In the genomic region with DNA sequence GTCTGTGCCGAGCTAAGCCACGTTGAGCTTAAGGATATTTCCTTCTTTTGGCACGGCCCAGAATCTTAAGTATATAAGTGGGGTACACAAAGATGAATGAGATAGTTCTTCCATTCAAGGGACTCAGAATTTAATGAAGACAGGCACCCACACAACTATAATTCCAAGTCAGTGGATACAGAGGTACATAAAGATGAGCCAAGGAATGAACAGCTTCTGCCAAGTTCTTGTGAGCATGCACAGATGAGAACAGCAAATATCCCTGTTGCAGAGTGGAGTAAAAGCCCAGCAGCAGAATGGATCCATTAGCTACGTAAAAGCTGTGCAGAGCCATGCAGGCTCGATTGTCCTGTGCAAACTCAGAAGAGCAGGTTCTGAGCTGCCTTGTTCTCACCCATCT, we compare ENCODE assay signal across 22 mouse cellular contexts.
"Had no signal": no experiment of that assay in that cellular context is flagged by ENCODE, and none has a peak within 500 bp of the region (broad histone marks: within the 10 kb centered on the region; RNA-seq: fewer than 3 reads in every experiment).

No protein-coding gene starts in this region.

- ATAC-seq: hindbrain, embryonic 16.5 days; hindbrain, postnatal 0 days; inflammation-experienced regulatory T-cells, adult 6 months; intestine, embryonic 15.5 days; intestine, embryonic 16.5 days; intestine, postnatal 0 days had no signal

- DNase-seq: heart, postnatal 10 days; heart, postnatal 14 days; heart, postnatal 36 days; heart, postnatal 4 days; kidney, adult 11 months; kidney, adult 18-20 months; kidney, adult 2 months; kidney, adult 8-10 months; kidney, adult 9 months; kidney, postnatal 10 days; kidney, postnatal 14 days; kidney, postnatal 25 days; kidney, postnatal 36 days; kidney, postnatal 4 days; layer of hippocampus, adult 9-11 months; layer of hippocampus, postnatal 36 days had no signal
